Comparison of ENCODE assay signal across 11 mouse cellular contexts in the genomic region with DNA sequence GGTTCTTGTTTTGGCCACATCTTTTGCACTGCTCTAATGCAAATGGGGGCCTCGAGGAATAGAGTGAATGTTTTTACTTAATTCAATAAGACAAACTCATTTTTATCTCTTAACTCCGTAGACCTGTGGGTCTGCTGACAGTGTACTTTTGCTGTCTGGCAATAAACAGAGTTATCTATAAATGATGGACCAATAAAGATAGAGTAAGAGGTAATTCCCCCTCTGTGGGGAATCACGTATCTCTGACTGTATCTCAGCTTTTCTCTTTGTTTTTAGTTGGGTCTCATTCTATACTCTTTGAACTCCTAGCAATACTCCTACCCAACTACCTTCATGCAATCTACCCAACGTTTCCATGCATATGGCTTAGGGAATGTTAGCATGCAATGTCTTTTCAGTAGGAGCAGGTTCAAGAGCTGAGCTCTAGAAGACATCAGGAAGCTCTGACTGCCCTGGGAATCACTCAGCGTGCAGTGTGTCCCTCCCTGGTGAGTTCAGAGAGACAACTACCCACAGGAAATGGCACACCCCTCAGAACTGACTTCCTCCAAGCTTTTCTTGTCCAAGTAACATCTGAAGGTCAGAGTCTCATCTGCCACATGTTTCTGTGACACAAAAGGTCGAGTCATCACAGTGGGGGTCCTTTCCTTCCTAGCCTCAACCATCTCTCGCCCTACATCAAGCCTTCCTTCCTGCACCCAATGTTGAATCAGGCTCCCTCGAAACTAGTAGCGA.
DNase-seq lines count a peak whose midpoint lies in the region; ATAC-seq and TF ChIP-seq lines count a peak whose summit lies in the region.
"Had no signal": no experiment of that assay in that cellular context is flagged by ENCODE, and none has a peak within 500 bp of the region (broad histone marks: within the 10 kb centered on the region; RNA-seq: fewer than 3 reads in every experiment).

No protein-coding gene starts in this region.

- H3K27ac ChIP-seq in hindbrain, postnatal 0 days, result no peak overlapping the region
- H3K27ac ChIP-seq: liver, embryonic 12.5 days had no signal

- intact Hi-C loops in left cerebral cortex, postnatal 25 days (cut with DNase I), result loop anchor here (5.0 kb wide), 1 partner anchor 78 kb away; no protein-coding TSS in a partner anchor

- no peak for TF ChIP-seq CTCF in hindbrain, postnatal 0 days (IDR thresholded peaks at IDR 0.05; ENCODE audit: low read depth)

- no peaks in the 10 kb centered on the region for H3K9me3 ChIP-seq in hindbrain, postnatal 0 days (ENCODE audit: low read length)
- H3K9me3 ChIP-seq: liver, embryonic 12.5 days had no signal

- no peak overlapping the region for H3K4me3 ChIP-seq in hindbrain, postnatal 0 days (ENCODE audit: low read length)
- H3K4me3 ChIP-seq: liver, embryonic 12.5 days had no signal

- peak; percentile 97 for DNase-seq in heart, adult 11 months
- DNase-seq in heart, postnatal 4 days, result no peak
- peak; percentile 8 for DNase-seq in 416B (ENCODE audit: low read depth)
- DNase-seq in R1 (ENCODE audit: low read depth, low spot score), result peak; percentile 72
- DNase-seq in lung, postnatal 10 days, result peak; percentile 61
- no peak for DNase-seq in hindbrain, postnatal 0 days (ENCODE audit: low spot score)
- DNase-seq in left cerebral cortex, postnatal 25 days (ENCODE audit: low spot score in 2 of 2), result no peak

- H3K36me3 ChIP-seq in hindbrain, postnatal 0 days (ENCODE audit: insufficient read depth, low read length), result no peaks in the 10 kb centered on the region
- H3K36me3 ChIP-seq: liver, embryonic 12.5 days had no signal

- 71% methylated on average over 9 of the region's 9 CpGs for WGBS in hindbrain, postnatal 0 days

- H3K4me2 ChIP-seq in hindbrain, postnatal 0 days (ENCODE audit: low read depth, low read length), result no peak overlapping the region
- H3K4me2 ChIP-seq: liver, embryonic 12.5 days had no signal

- ATAC-seq in cerebellum, adult (ENCODE audit: insufficient number of reproducible peaks, low FRiP score, low TSS enrichment), result no peak
- no peak for ATAC-seq in hindbrain, postnatal 0 days
- ATAC-seq: forebrain, embryonic 14.5 days; liver, embryonic 12.5 days; midbrain, embryonic 16.5 days had no signal

- H3K4me1 ChIP-seq in hindbrain, postnatal 0 days (ENCODE audit: insufficient read depth, low read length), result no peaks in the 10 kb centered on the region

- H3K27me3 ChIP-seq in hindbrain, postnatal 0 days (ENCODE audit: insufficient read depth, low read length), result no peaks in the 10 kb centered on the region
- H3K27me3 ChIP-seq: liver, embryonic 12.5 days had no signal

- H3K9ac ChIP-seq in hindbrain, postnatal 0 days (replicated peaks; ENCODE audit: low read length), result no peak overlapping the region
- H3K9ac ChIP-seq: liver, embryonic 12.5 days had no signal

Comparison
In these comparisons a context has a peak if more than half of its experiments do, and no peak if none do; other contexts are left out.
1. DNase-seq: peak in heart, adult 11 months (single experiment), 416B (single experiment), R1 (single experiment) and lung, postnatal 10 days (single experiment); none in heart, postnatal 4 days (single experiment), hindbrain, postnatal 0 days (single experiment) and left cerebral cortex, postnatal 25 days (0 of 2).